Mouse (Mus musculus) heart, embryonic 12.5 days (tissue): ENCODE results near the gene Nf2. TPM values are rescaled to one million over a fixed set of nuclear protein-coding genes. Genes with fewer than 3 reads are reported as not detected.

Source experiments
- ATAC-seq: fragments of 200-750 bp; cut with Nextera tagmentation; 2 replicates; pipeline ENCODE4 v1.8.0; 2017; ENCODE audit warnings: moderate TSS enrichment, moderate library complexity; ENCODE audit not compliant: insufficient number of reproducible peaks, low FRiP score
- H3K27ac ChIP-seq: fragments of 300-500 bp; sonication (generic); 2 replicates; pipeline ENCODE4 v1.5.1; 2016; ENCODE audit warnings: mild to moderate bottlenecking, moderate library complexity; ENCODE audit not compliant: poor library complexity, severe bottlenecking
- H3K27me3 ChIP-seq: fragments of 300-500 bp; sonication (generic); replicated peaks from 2 replicates; pipeline ENCODE4 v1.6.1; 2016; ENCODE audit warnings: mild to moderate bottlenecking, moderate library complexity
- H3K36me3 ChIP-seq: fragments of 300-500 bp; sonication (generic); 2 replicates; pipeline ENCODE4 v1.6.1; 2016; ENCODE audit warnings: mild to moderate bottlenecking, moderate library complexity
- H3K4me1 ChIP-seq: fragments of 300-500 bp; sonication (generic); replicated peaks from 2 replicates; pipeline ENCODE4 v1.6.1; 2016; ENCODE audit warnings: mild to moderate bottlenecking
- H3K4me2 ChIP-seq: fragments of 300-500 bp; sonication (generic); 2 replicates; pipeline ENCODE4 v1.6.1; 2016; ENCODE audit warnings: mild to moderate bottlenecking, moderate library complexity
- H3K4me3 ChIP-seq: fragments of 300-500 bp; sonication (generic); 2 replicates; pipeline ENCODE4 v1.5.1; 2016; ENCODE audit warnings: mild to moderate bottlenecking
- H3K9ac ChIP-seq: fragments of 300-500 bp; sonication (generic); 2 replicates; pipeline ENCODE4 v1.6.1; 2016; ENCODE audit warnings: mild to moderate bottlenecking, moderate library complexity
- H3K9me3 ChIP-seq: fragments of 300-500 bp; sonication (generic); replicated peaks from 2 replicates; pipeline ENCODE4 v1.6.1; 2016; ENCODE audit warnings: mild to moderate bottlenecking, moderate library complexity
- WGBS: fragments of 180-500 bp; shearing (Covaris S2); methylation state at CpG from one replicate; pipeline ENCODE4 v1.1.7; 2016; 5-methylcytosine and 5-hydroxymethylcytosine counted together
- polyA plus RNA-seq: library from polyadenylated mRNA; unstranded; fragments of >200 nt; fragmentation: Nextera tagmentation; extraction: Ambion mirVana; gene quantifications from 2 replicates; pipeline ENCODE4 v1.2.1, GENCODE M21; 2016

The Nf2 gene
- polyA plus RNA-seq: 50.7 and 51.7 TPM in 2 replicates

DNA sequence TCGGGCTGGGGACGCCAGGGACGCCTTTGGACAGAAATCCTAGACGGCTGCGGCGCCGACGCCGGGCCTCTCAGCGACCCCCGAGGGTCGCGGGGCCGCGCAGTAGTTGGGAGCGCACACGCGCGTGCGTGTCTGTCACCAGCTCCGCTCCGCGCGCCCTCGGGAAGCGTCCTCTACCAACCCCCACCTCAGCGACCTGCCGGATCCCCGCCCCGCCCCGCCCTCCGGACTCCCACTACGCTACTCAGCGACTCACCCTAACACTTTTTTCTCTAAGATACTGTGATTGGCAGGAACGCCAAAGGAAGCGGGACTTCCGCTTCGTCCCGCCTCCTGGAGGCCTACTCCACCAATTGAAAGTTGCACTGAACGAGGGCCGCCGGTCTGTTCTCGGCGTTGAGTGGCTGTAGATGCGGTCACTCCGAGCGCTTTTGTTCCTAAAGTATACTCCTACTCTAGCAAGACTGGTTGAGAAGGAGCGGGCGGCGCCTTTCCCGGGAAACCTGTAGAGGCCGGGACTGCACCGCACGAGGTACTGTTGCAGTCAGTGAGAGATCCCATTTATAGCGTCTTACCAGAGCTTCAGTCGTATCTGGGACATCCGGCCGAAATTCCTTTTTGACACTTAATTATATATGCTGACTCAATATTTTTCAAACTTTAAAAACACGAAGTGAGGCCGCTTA is at the start of gene Nf2:
Gene Nf2, minus strand, starts transcription at position 279 of the 686 bp plus-strand sequence.
- ATAC-seq: peak; percentile 100
- H3K27ac ChIP-seq: peak within 1 kb of the TSS; percentile 82
- H3K4me3 ChIP-seq: peak within 1 kb of the TSS; percentile 86
- H3K4me2 ChIP-seq: peak within 1 kb of the TSS; percentile 77
- H3K4me1 ChIP-seq: peaks cover 18% of the 10 kb centered on the region; the same call in 1 of the 2 replicates
- no peaks in the 10 kb centered on the region for H3K36me3 ChIP-seq
- under 1% methylated on average over 60 of the region's 60 CpGs for WGBS
- peak within 1 kb of the TSS; percentile 93 for H3K9ac ChIP-seq
- H3K27me3 ChIP-seq: no peaks in the 10 kb centered on the region
- no peaks in the 10 kb centered on the region for H3K9me3 ChIP-seq

- peak; percentile 87 for ATAC-seq
- no peaks in the 10 kb centered on the region for H3K9me3 ChIP-seq
Observed at GRCm38 (mm10) chr11:4894848-4895816, 45.8 kb upstream of the Nf2 start, which contains the start of gene Thoc5. Gene Thoc5, plus strand, starts transcription at chr11:4895320.

GRCm38 (mm10) chr11:4886987-4887386 is 37.7 kb upstream of the Nf2 start:
- peaks cover 11% of the 10 kb centered on the region for H3K4me1 ChIP-seq
- peaks cover 54% of the 10 kb centered on the region for H3K36me3 ChIP-seq
- H3K27me3 ChIP-seq: no peaks in the 10 kb centered on the region
- no peaks in the 10 kb centered on the region for H3K9me3 ChIP-seq
- no peak overlapping the region for H3K9ac ChIP-seq
- 86% methylated on average over 3 of the region's 3 CpGs for WGBS
- no peak for ATAC-seq
- no peak overlapping the region for H3K4me2 ChIP-seq
- H3K27ac ChIP-seq: no peak overlapping the region
- no peak overlapping the region for H3K4me3 ChIP-seq

More at GRCm38 (mm10) chr11:4894848-4895816, 45.8 kb upstream of the Nf2 start, which contains the start of gene Thoc5:
- WGBS: 2% methylated on average over 52 of the region's 52 CpGs
- peak within 1 kb of the TSS; percentile 86 for H3K4me2 ChIP-seq
- peak within 1 kb of the TSS; percentile 76 for H3K9ac ChIP-seq
- peak within 1 kb of the TSS; percentile 17; the same call in 1 of the 2 replicates for H3K27ac ChIP-seq
- peak within 1 kb of the TSS; percentile 84 for H3K4me3 ChIP-seq
- peaks cover 29% of the 10 kb centered on the region for H3K36me3 ChIP-seq
- H3K4me1 ChIP-seq: peaks cover 5% of the 10 kb centered on the region
- no peaks in the 10 kb centered on the region for H3K27me3 ChIP-seq

DNA sequence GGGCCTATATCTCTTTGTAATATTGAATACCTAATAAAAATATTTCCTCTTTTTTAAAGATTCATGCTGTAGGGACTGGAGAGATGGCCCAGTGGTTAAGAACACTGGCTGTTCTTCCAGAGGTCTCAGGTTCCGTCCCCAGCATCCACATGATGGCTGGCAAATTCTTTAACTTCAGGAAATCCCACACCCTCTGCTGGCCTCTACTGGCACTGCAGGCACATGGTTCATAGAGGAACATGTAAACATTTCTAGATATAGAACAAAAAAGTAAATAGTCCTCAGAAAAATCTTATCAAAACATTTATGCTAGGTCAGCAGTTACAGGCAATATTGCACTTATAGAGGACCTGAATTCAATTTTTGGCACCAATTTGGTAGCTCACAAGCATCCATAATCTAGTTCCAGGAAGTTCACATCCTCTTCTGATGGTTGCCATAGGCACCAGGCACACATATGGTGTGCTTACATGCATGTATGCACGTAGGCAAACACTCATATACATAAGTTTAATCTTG is 36.1 kb upstream of the Nf2 start:
- Histone ChIP-seq H3K27me3 (no peaks in the 10 kb centered on the region), H3K9ac (no peak overlapping the region), H3K36me3 (peaks cover 44% of the 10 kb centered on the region), H3K4me3 (no peak overlapping the region), H3K4me2 (no peak overlapping the region), H3K4me1 (peaks cover 21% of the 10 kb centered on the region), H3K9me3 (no peaks in the 10 kb centered on the region), H3K27ac (no peak overlapping the region)
- 66% methylated on average over 2 of the region's 2 CpGs for WGBS
- ATAC-seq: no peak

DNA sequence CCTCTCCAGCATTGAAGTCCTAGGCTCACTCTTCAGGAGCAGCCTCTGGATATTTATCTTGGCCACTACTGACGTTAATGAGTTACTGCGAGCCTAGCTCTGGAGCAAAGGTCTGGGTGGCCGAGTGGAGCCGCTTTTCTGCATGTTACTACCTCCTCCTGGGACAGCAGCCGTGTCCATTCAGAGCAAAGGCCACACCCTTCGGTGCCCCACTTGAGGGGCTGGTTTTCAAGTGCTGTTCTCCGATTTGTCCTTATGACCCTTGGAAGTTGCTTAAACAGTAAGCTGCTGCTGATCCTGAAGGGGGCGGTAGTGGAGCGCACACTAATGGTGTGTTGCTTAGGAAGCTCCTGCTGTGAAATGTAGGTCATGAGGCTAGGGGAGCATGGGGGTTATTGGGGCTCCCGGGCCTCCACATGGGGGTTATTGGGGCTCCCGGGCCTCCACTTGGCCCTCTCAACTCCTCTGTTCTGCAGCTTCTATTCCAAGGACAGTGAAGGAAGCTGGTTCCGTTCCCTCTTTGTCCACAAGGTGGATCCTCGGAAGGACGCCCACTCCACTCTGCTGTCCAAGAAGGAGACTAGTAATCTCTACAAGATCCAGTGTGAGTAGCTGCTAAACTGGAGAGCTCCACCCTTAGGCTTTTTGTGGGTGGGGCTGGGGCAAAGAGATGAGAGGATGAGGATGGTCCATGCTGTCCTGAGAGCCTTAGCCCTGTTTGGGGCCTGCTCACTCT is 33.7 kb upstream of the Nf2 start:
- H3K4me1 ChIP-seq: peaks cover 21% of the 10 kb centered on the region
- no peaks in the 10 kb centered on the region for H3K9me3 ChIP-seq
- peak overlapping the region; percentile 20; the same call in 1 of the 2 replicates for H3K4me2 ChIP-seq
- no peak overlapping the region for H3K4me3 ChIP-seq
- WGBS: 37% methylated on average over 14 of the region's 14 CpGs
- ATAC-seq: peak; percentile 36
- no peak overlapping the region for H3K9ac ChIP-seq
- H3K27me3 ChIP-seq: no peaks in the 10 kb centered on the region
- H3K27ac ChIP-seq: no peak overlapping the region; the same call in 1 of the 2 replicates
- H3K36me3 ChIP-seq: peaks cover 21% of the 10 kb centered on the region

DNA sequence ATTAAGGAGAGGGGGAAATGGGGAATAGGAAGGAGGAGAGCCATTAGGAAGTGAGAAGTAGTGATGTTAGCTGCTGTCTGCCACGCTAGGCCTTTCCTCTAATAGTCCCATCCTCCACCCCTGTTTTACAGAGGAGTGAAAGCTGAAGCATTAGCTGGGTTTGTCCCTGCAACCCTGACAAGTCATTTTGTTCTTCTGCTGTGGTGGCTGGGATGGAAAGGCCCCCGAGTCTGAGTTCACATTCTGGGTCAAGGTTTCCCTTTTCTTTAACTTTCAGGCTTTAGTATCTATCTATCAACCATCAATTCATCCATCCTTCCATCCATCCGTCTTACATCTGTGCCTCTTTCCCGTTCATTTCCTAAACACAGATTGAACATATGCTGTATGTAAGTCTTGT is 31.8 kb upstream of the Nf2 start:
- ATAC-seq: no peak
- no peaks in the 10 kb centered on the region for H3K27me3 ChIP-seq
- H3K27ac ChIP-seq: no peak overlapping the region
- WGBS: 79% methylated on average over 4 of the region's 4 CpGs
- no peaks in the 10 kb centered on the region for H3K9me3 ChIP-seq
- 0 out of 2 replicates have a peak overlapping the region, but pooled peaks have one; percentile 13 for H3K9ac ChIP-seq
- H3K36me3 ChIP-seq: peaks cover 25% of the 10 kb centered on the region
- no peak overlapping the region for H3K4me2 ChIP-seq
- no peak overlapping the region for H3K4me3 ChIP-seq
- peaks cover 21% of the 10 kb centered on the region for H3K4me1 ChIP-seq

DNA sequence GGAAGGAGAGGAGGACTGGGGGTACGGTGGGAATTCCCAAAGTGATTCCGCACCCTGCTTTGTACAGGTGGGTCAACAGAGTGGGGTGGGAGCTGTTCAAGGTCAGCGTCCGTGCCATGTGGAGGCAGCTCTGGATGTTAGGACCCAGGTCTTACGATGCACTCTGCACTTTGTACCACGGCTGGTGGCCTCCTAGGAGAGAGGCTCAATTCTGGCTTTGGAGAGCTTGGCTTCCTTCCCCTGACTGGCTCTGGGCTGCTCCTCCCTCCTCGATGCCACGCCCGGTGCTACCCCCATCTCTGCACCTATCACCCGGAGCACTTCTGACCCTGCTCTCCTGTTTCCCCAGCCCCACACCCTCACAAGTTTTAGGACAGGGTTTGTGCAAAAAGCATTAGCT is 25.2 kb upstream of the Nf2 start:
- Histone ChIP-seq H3K4me2 (peak overlapping the region; percentile 80), H3K36me3 (peaks cover 4% of the 10 kb centered on the region; the same call in 1 of the 2 replicates), H3K9me3 (no peaks in the 10 kb centered on the region), H3K4me1 (peaks cover 10% of the 10 kb centered on the region), H3K27ac (no peak overlapping the region), H3K27me3 (no peaks in the 10 kb centered on the region), H3K4me3 (peak overlapping the region; percentile 78), H3K9ac (peak overlapping the region; percentile 72)
- WGBS: 12% methylated on average over 10 of the region's 10 CpGs
- ATAC-seq: peak; percentile 52; the same call in 1 of the 2 replicates

DNA sequence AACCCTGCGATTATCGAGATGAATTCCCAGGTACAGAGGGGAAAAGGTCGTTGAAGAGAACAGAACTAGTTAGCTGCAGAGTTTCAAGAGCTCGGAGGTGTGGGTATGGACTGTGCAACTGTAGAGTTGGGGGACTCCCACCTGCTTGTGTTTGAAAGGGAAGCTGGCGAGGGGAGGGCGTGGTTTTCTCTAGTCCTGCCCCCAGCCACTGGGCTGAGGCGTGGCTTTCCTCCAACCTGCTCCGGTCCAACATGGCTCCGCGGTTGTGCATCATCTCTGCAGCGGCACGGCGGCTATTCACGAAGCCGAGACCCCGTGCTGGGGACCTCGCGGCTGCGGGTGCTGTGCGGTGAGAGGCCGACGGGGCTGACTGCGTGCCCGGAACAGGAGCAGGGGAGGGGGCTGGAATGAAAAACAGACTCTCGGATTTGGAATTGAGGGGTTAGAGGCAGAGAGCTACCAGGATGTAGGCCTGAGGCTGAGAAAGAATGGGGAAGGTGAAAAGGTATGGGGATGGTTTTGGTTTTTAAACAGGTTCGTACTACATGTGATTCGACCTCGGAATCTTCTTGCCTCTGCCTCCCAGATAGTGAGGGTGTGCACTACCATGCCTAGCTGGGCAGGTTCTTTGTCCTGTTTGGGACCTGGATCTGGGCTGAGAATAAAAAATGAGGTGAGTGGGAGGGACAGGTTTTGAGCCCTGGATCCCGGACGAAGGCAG is 24.6 kb upstream of the Nf2 start, which contains the start of gene Nipsnap1:
Gene Nipsnap1, plus strand, starts transcription at position 197 of the 721 bp plus-strand sequence.
- Histone ChIP-seq H3K9me3 (no peaks in the 10 kb centered on the region), H3K4me1 (peaks cover 10% of the 10 kb centered on the region), H3K4me3 (peak within 1 kb of the TSS; percentile 78), H3K36me3 (peaks cover 4% of the 10 kb centered on the region; the same call in 1 of the 2 replicates), H3K27me3 (no peaks in the 10 kb centered on the region), H3K27ac (no peak within 1 kb of the TSS), H3K4me2 (peak within 1 kb of the TSS; percentile 80), H3K9ac (peak within 1 kb of the TSS; percentile 72)
- peak; percentile 88 for ATAC-seq
- 1% methylated on average over 30 of the region's 30 CpGs for WGBS

DNA sequence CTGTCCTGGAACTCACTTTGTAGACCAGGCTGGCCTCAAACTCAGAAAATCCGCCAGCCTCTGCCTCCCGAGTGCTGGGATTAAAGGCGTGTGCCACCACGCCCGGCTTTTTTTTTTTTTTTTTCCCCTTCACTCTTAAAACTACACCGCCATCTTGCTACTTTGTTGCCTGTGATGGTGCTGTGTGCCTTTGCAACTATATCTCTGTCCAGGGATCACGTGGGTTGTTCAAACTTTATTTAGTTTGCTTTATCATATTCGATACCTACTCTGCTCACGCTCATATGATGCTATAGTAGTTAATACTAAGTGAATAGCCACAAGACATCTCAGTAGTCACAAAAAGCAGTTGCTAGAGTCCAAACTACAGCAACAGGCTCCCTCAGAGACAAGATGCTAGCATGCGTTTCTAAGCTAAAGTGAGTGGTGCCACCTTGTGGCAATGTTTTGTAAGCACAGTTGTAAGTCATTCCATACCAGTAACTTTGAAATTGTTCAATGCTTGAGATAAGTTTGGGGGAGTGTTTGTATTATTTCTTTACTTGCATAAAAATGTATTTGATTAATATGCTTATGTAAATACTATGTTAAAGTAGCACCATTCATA is 16.4 kb upstream of the Nf2 start:
- Histone ChIP-seq H3K27me3 (no peaks in the 10 kb centered on the region), H3K4me3 (no peak overlapping the region), H3K4me1 (no peaks in the 10 kb centered on the region), H3K4me2 (no peak overlapping the region), H3K27ac (no peak overlapping the region), H3K9me3 (no peaks in the 10 kb centered on the region), H3K36me3 (no peaks in the 10 kb centered on the region), H3K9ac (no peak overlapping the region)
- 26% methylated on average over 10 of the region's 10 CpGs for WGBS
- no peak for ATAC-seq
